Mouse (Mus musculus) forebrain, postnatal 0 days (tissue): ENCODE measurements around the gene Chmp5. TPM values are rescaled to one million over a fixed set of nuclear protein-coding genes. Genes with fewer than 3 reads are reported as not detected.
A peak's percentile ranks its signal among the peaks of the same experiment; 100 is the strongest.

ENCODE experiments used
- ATAC-seq: fragments of 200-750 bp; cut with Nextera tagmentation; 2 replicates; pipeline ENCODE4 v1.8.0; 2017; ENCODE audit warnings: mild to moderate bottlenecking, moderate library complexity
- DNase-seq: peaks from one replicate; pipeline ENCODE4 v3.0.0-alpha.2; 2015
- H3K27ac ChIP-seq: fragments of 300-500 bp; sonication (generic); 2 replicates; pipeline ENCODE4 v1.5.1; 2014; ENCODE audit warnings: low read depth, mild to moderate bottlenecking, antibody characterized with exemption, low read length, moderate library complexity, mixed read lengths
- H3K27me3 ChIP-seq: fragments of 300-500 bp; sonication (generic); 2 replicates; pipeline ENCODE4 v1.6.1; 2014; ENCODE audit warnings: mild to moderate bottlenecking, low read length, mixed read lengths; ENCODE audit not compliant: insufficient read depth
- H3K36me3 ChIP-seq: fragments of 300-500 bp; sonication (generic); 2 replicates; pipeline ENCODE4 v1.6.1; 2014; ENCODE audit warnings: mild to moderate bottlenecking, moderate library complexity; ENCODE audit not compliant: insufficient read depth
- H3K4me1 ChIP-seq: fragments of 300-500 bp; sonication (generic); 2 replicates; pipeline ENCODE4 v1.6.1; 2014; ENCODE audit warnings: antibody characterized with exemption; ENCODE audit not compliant: insufficient read depth
- H3K4me2 ChIP-seq: fragments of 300-500 bp; sonication (generic); 2 replicates; pipeline ENCODE4 v1.6.1; 2014; ENCODE audit warnings: low read depth, mild to moderate bottlenecking, moderate library complexity
- H3K4me3 ChIP-seq: fragments of 300-500 bp; sonication (generic); 2 replicates; pipeline ENCODE4 v1.5.1; 2014; ENCODE audit warnings: low read depth, low read length, mixed read lengths
- H3K9ac ChIP-seq: fragments of 300-500 bp; sonication (generic); 2 replicates; pipeline ENCODE4 v1.6.1; 2014; ENCODE audit warnings: mild to moderate bottlenecking
- H3K9me3 ChIP-seq: fragments of 300-500 bp; sonication (generic); 2 replicates; pipeline ENCODE4 v1.6.1; 2016; ENCODE audit warnings: low read length
- CTCF ChIP-seq: sonication (generic); IDR thresholded peaks from 2 replicates; pipeline ENCODE4 v1.5.1; 2016; ENCODE audit warnings: antibody characterized with exemption, control low read depth, low read depth
- WGBS: fragments of 180-500 bp; shearing (Covaris S2); extraction: QIAGEN DNeasy Blood & Tissue Kit; methylation state at CpG from one replicate; pipeline ENCODE4 v1.1.7; 2014; 5-methylcytosine and 5-hydroxymethylcytosine counted together
- polyA plus RNA-seq: library from polyadenylated mRNA; unstranded; fragments of >200 nt; fragmentation: Nextera tagmentation; extraction: Ambion mirVana; gene quantifications from 2 replicates; pipeline ENCODE4 v1.2.1, GENCODE M21; 2015
- total RNA-seq: library from RNA; depleted of rRNA; stranded (reverse); fragments of >200 nt; gene quantifications from 2 replicates; pipeline ENCODE4 v1.2.3, GENCODE M21; 2014; rRNA removed

The Chmp5 gene
- total RNA-seq (94.8 and 101 TPM in 2 replicates), polyA plus RNA-seq (146 and 149 TPM in 2 replicates)

DNA sequence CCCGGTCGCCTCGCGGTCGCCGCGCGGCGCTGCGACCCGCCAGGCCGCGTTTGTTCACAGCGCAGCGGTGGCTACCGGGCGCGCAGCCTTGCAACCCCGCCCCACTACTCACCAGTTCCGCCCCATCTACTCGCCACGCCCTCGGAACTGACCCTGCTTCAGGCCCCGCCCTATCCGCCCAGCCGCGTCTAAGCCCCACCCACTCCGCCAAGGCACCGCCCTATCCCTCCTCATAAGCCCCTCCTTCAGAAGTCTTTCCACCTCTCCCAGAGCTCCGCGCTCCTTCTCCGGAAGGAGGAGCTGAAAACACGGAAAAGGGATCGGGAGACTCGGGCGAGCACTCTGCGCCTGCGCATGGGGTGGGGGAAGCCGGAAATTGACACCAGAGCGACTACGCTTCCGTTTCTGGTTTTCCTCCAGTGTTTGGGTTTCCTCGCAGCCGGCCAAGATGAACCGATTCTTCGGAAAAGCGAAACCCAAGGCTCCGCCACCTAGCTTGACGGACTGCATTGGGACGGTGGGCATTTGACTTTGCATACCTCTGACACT, at the start of gene Chmp5, which contains the start of gene Bag1:
Gene Chmp5, plus strand, starts transcription at position 248 of the 549 bp plus-strand sequence.
Gene Bag1, minus strand, starts transcription at position 135 of the 549 bp plus-strand sequence.
- peak; percentile 98 for ATAC-seq
- Histone ChIP-seq H3K4me3 (peak within 1 kb of the TSS; percentile 82), H3K9me3 (no peaks in the 10 kb centered on the region), H3K27me3 (no peaks in the 10 kb centered on the region), H3K36me3 (peaks cover 27% of the 10 kb centered on the region), H3K4me2 (peak within 1 kb of the TSS; percentile 79), H3K27ac (peak within 1 kb of the TSS; percentile 74), H3K4me1 (peaks cover 17% of the 10 kb centered on the region), H3K9ac (peak within 1 kb of the TSS; percentile 75)
- peak; percentile 99 for DNase-seq
- 5% methylated on average over 50 of the region's 50 CpGs for WGBS
- peak; percentile 36 for TF ChIP-seq CTCF

DNA sequence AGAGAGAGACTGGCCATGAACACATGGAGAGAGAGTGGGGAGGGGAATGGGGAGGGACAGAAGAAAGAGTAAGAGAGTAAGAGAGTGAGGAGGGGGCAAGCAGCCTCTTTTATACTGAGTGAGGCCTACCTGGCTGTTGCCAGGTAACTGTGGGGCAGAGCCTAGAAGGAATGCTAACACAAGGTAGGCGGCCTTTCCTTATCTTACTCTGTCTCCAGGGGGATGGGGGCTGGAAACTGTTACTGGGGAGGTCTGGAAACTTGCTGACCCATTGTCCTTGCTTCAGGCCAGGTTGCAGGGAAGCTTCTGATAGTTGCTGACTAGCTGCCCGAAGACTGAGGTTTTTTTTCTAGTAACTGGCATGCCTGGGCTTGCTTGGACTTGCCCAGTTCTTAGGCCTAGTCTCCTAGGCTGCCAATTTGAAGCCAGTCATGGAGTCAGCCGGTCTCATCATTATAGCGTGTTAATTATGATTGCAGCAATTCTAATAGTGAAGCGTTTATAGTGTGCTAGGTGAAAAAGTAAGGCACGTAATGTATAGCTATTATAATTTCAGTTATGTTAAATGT, 49.6 kb upstream of the Chmp5 start:
- WGBS: 83% methylated on average over 6 of the region's 6 CpGs
- Histone ChIP-seq H3K27ac (no peak overlapping the region), H3K4me2 (no peak overlapping the region), H3K36me3 (no peaks in the 10 kb centered on the region), H3K27me3 (no peaks in the 10 kb centered on the region), H3K9ac (no peak overlapping the region), H3K9me3 (no peaks in the 10 kb centered on the region), H3K4me1 (no peaks in the 10 kb centered on the region), H3K4me3 (no peak overlapping the region)
- no peak for TF ChIP-seq CTCF
- ATAC-seq: no peak
- no peak for DNase-seq

DNA sequence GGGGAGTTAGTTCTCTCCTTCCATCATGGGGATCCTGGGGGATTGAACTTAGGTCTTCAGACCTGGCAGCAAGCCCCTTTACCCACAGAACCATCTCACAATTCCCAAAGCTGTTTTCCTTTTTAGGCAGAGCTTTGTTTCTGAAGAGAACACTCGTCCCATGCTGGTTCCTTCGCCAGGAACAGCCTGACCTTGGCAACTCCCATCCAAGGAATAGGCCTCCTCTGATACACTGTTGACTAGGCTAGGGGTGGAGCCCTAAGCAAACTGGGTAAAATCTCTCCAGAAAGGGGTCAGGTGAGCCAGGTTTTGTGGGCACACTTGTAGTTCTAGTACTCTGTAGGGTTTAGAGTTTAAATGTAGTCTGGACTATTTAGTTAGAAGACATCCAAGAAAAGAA, 48.9 kb upstream of the Chmp5 start:
- WGBS: 72% methylated on average over 2 of the region's 2 CpGs
- no peak overlapping the region for H3K9ac ChIP-seq
- no peak overlapping the region for H3K4me2 ChIP-seq
- no peaks in the 10 kb centered on the region for H3K4me1 ChIP-seq
- no peaks in the 10 kb centered on the region for H3K27me3 ChIP-seq
- ATAC-seq (no peak), DNase-seq (no peak)
- H3K9me3 ChIP-seq: no peaks in the 10 kb centered on the region
- H3K4me3 ChIP-seq: no peak overlapping the region
- no peak overlapping the region for H3K27ac ChIP-seq
- TF ChIP-seq CTCF: no peak
- no peaks in the 10 kb centered on the region for H3K36me3 ChIP-seq

DNA sequence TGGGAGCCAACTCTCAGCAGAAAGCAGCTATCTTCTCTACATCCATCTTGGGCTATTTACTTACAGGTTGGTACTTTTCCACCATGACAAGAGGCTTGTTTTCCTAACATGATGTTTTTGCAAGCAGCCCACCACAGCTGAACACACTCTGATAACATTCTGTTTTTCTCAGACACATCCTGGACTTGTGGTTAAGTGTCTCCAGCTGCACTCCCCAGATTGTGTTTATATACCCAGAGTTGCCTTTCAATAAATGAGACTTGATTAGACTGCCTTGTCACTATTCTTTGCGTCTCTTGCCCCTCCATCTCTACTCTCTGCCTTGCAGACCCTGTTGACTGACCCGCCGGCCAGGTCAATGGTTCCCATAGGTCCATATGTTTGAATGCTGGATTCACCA, 48.1 kb upstream of the Chmp5 start:
- H3K27ac ChIP-seq: no peak overlapping the region
- TF ChIP-seq CTCF: no peak
- WGBS: 90% methylated on average over 3 of the region's 3 CpGs
- H3K36me3 ChIP-seq: no peaks in the 10 kb centered on the region
- DNase-seq (no peak), ATAC-seq (no peak)
- no peak overlapping the region for H3K4me2 ChIP-seq
- H3K4me3 ChIP-seq: no peak overlapping the region
- H3K9me3 ChIP-seq: no peaks in the 10 kb centered on the region
- no peaks in the 10 kb centered on the region for H3K4me1 ChIP-seq
- H3K9ac ChIP-seq: no peak overlapping the region
- no peaks in the 10 kb centered on the region for H3K27me3 ChIP-seq

DNA sequence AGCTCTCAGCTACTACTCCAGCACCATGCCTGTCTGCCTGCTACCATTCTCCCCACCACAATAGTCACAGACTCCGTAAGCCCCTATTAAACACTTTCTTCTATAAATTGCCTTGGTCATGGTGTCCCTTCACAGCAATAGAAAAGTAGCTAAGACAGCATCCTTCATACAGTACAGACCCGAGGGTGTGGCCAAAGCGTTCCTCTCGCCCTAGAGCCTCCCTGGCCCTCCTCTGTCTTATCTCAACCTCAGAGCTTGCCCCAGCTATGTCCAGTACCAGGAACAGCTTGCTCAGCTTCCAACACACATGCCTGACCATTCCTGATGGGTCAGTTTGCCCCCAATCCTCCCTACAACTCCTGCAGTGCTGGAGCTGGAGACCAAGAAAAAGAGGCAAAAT, 47.6 kb upstream of the Chmp5 start:
- DNase-seq: no peak
- Histone ChIP-seq H3K4me2 (no peak overlapping the region), H3K27ac (no peak overlapping the region), H3K36me3 (no peaks in the 10 kb centered on the region), H3K9ac (no peak overlapping the region), H3K4me1 (no peaks in the 10 kb centered on the region), H3K4me3 (no peak overlapping the region), H3K27me3 (no peaks in the 10 kb centered on the region), H3K9me3 (no peaks in the 10 kb centered on the region)
- TF ChIP-seq CTCF: no peak
- no peak for ATAC-seq
- WGBS: 88% methylated on average over 4 of the region's 4 CpGs

DNA sequence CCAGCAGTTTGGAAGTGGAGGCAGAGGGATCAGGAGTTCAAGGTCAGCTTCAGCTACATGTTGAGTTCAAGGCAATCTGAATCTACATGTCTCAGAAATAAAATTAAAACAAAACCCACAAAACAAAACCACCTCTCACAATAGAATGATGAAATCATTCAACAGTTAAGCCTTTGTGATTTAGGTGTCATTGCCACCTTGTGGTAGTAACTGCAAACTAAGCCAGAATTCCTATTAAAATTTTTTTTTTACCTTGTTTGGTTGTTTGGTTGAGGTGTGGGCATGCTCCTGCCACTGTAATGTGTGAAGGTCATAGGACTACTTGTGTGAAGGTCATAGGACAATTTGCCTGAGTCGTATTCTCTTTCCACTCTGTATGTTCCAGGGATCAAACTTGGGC, 41.9 kb upstream of the Chmp5 start:
- Histone ChIP-seq H3K27me3 (no peaks in the 10 kb centered on the region), H3K4me1 (no peaks in the 10 kb centered on the region), H3K27ac (no peak overlapping the region), H3K4me3 (no peak overlapping the region), H3K36me3 (no peaks in the 10 kb centered on the region), H3K4me2 (no peak overlapping the region), H3K9ac (no peak overlapping the region), H3K9me3 (no peaks in the 10 kb centered on the region)
- DNase-seq (peak; percentile 41), ATAC-seq (0 out of 2 replicates have a peak, but pooled peaks have one; percentile 20)
- TF ChIP-seq CTCF: peak; percentile 68
- WGBS: 71% methylated on average over 1 of the region's 1 CpGs

DNA sequence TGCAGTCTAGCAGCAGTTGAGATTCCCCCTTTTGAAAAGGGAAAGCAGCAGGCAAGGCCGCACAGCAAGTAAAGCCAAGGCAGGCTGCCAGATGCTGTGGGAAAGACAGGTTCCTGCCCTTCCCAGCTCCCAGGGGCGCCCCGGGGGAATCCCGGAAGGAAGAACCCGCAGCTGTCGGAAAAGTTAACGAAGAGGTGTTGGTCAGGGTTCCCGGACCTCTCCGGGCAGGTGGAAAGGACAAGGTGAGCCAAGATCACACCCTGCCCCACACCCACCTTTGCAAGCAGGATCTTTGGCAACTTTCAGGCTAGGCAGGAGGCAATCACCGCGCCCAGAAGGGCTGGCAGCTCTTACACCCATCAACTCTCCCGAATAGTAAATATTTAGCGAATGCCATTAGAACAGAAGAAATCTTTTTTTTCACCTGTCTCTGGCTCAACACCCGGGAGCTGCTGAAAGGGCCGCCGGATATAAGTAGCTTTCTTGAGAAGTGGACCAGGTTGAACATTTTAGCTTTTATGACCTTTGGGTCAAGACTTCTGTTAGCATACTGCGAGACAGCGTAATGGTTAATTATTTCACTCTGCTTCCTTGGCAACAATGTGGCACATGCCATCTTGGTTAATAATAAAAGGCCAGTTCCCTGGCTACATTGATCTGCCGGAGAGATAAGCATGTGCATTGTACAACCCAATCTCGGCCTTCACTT, 39.8 kb upstream of the Chmp5 start:
- Histone ChIP-seq H3K27me3 (no peaks in the 10 kb centered on the region), H3K9me3 (no peaks in the 10 kb centered on the region), H3K27ac (no peak overlapping the region), H3K4me3 (no peak overlapping the region), H3K4me1 (no peaks in the 10 kb centered on the region), H3K9ac (no peak overlapping the region), H3K4me2 (no peak overlapping the region), H3K36me3 (no peaks in the 10 kb centered on the region)
- 39% methylated on average over 20 of the region's 20 CpGs for WGBS
- TF ChIP-seq CTCF: no peak
- ATAC-seq: no peak
- DNase-seq: no peak
